Mouse (Mus musculus) thymus, adult 2 months (tissue): ENCODE data around the gene Tmem131.

ENCODE experiments used
- CTCF ChIP-seq: fragments of 200-500 bp; IDR thresholded peaks from 2 replicates; pipeline ENCODE4 v1.5.1; 2012; ENCODE audit warnings: mild to moderate bottlenecking, control low read depth, low read length, moderate library complexity, borderline replicate concordance; ENCODE audit not compliant: control insufficient read depth, poor library complexity, insufficient read depth; ENCODE audit errors: extremely low read depth
- POLR2A ChIP-seq: fragments of 200-500 bp; IDR thresholded peaks from 2 replicates; pipeline ENCODE4 v1.6.1; 2012; ENCODE audit warnings: mild to moderate bottlenecking, low read length, control low read depth, moderate library complexity; ENCODE audit not compliant: control insufficient read depth, poor library complexity, insufficient read depth; ENCODE audit errors: extremely low read depth

GRCm38 (mm10) chr1:36796711-36797110 is 146.8 kb downstream of the Tmem131 start:
- no peak for TF ChIP-seq CTCF
- TF ChIP-seq POLR2A, result no peak
